Mouse (Mus musculus): ENCODE results near the gene Rdm1. TPM values are rescaled to one million over a fixed set of nuclear protein-coding genes. Genes with fewer than 3 reads are reported as not detected.
"Not testable (repeated sequence)": the region's sequence is repeated elsewhere in the genome, so short reads cannot be mapped to it uniquely, and the experiment has no call there.

The Rdm1 gene
- polyA plus RNA-seq, 1 experiment: 13.7 TPM

- TF ChIP-seq POLR2A (IDR thresholded peaks at IDR 0.05; ENCODE audit: borderline replicate concordance, extremely low read depth, insufficient read depth, insufficient read length, poor library complexity, severe bottlenecking): no peak
- no peak for DNase-seq (ENCODE audit: low read depth)
Observed at GRCm38 (mm10) chr11:101644591-101644990, 17.6 kb downstream of the Rdm1 start.

GRCm38 (mm10) chr11:101645043-101645410 is 18.0 kb downstream of the Rdm1 start:
- not testable (repeated sequence) for DNase-seq (ENCODE audit: low read depth)

- DNase-seq (ENCODE audit: low read depth): peak; percentile 90
- peak; percentile 13; the same call in 1 of the 2 replicates for TF ChIP-seq POLR2A (IDR thresholded peaks at IDR 0.05; ENCODE audit: borderline replicate concordance, extremely low read depth, insufficient read depth, insufficient read length, poor library complexity, severe bottlenecking)
Observed at GRCm38 (mm10) chr11:101645411-101646282, 18.7 kb downstream of the Rdm1 start.

- DNase-seq (ENCODE audit: low read depth): not testable (repeated sequence)
Observed at GRCm38 (mm10) chr11:101646283-101646794, 19.3 kb downstream of the Rdm1 start.

GRCm38 (mm10) chr11:101647093-101647492 is 20.1 kb downstream of the Rdm1 start:
- DNase-seq (ENCODE audit: low read depth): not testable (repeated sequence)

GRCm38 (mm10) chr11:101656356-101656755 is 29.4 kb downstream of the Rdm1 start:
- no peak for TF ChIP-seq POLR2A (IDR thresholded peaks at IDR 0.05; ENCODE audit: borderline replicate concordance, extremely low read depth, insufficient read depth, insufficient read length, poor library complexity, severe bottlenecking)
- no peak for TF ChIP-seq CTCF (IDR thresholded peaks at IDR 0.05; ENCODE audit: borderline replicate concordance, extremely low read depth, insufficient read depth, insufficient read length)
- DNase-seq (ENCODE audit: low read depth): no peak

GRCm38 (mm10) chr11:101657528-101657885 is 30.5 kb downstream of the Rdm1 start:
- DNase-seq (ENCODE audit: low read depth): no peak
- TF ChIP-seq POLR2A (IDR thresholded peaks at IDR 0.05; ENCODE audit: borderline replicate concordance, extremely low read depth, insufficient read depth, insufficient read length, poor library complexity, severe bottlenecking): no peak
- no peak for TF ChIP-seq CTCF (IDR thresholded peaks at IDR 0.05; ENCODE audit: borderline replicate concordance, extremely low read depth, insufficient read depth, insufficient read length)

GRCm38 (mm10) chr11:101657886-101658750 is 31.1 kb downstream of the Rdm1 start:
- peak; percentile 70 for TF ChIP-seq POLR2A (IDR thresholded peaks at IDR 0.05; ENCODE audit: borderline replicate concordance, extremely low read depth, insufficient read depth, insufficient read length, poor library complexity, severe bottlenecking)
- DNase-seq (ENCODE audit: low read depth): peak; percentile 97

GRCm38 (mm10) chr11:101658751-101659558 is 32.0 kb downstream of the Rdm1 start:
- DNase-seq (ENCODE audit: low read depth): peak; percentile 90
- TF ChIP-seq POLR2A (IDR thresholded peaks at IDR 0.05; ENCODE audit: borderline replicate concordance, extremely low read depth, insufficient read depth, insufficient read length, poor library complexity, severe bottlenecking) (no peak), CTCF (IDR thresholded peaks at IDR 0.05; ENCODE audit: borderline replicate concordance, extremely low read depth, insufficient read depth, insufficient read length) (peak; percentile 73; the same call in 1 of the 2 replicates)

GRCm38 (mm10) chr11:101661191-101661590 is 34.2 kb downstream of the Rdm1 start:
- TF ChIP-seq POLR2A (IDR thresholded peaks at IDR 0.05; ENCODE audit: borderline replicate concordance, extremely low read depth, insufficient read depth, insufficient read length, poor library complexity, severe bottlenecking) (no peak), CTCF (IDR thresholded peaks at IDR 0.05; ENCODE audit: borderline replicate concordance, extremely low read depth, insufficient read depth, insufficient read length) (no peak)
- DNase-seq (ENCODE audit: low read depth): no peak

GRCm38 (mm10) chr11:101661786-101662185 is 34.8 kb downstream of the Rdm1 start:
- no peak for DNase-seq (ENCODE audit: low read depth)
- TF ChIP-seq POLR2A (IDR thresholded peaks at IDR 0.05; ENCODE audit: borderline replicate concordance, extremely low read depth, insufficient read depth, insufficient read length, poor library complexity, severe bottlenecking): no peak
- no peak for TF ChIP-seq CTCF (IDR thresholded peaks at IDR 0.05; ENCODE audit: borderline replicate concordance, extremely low read depth, insufficient read depth, insufficient read length)

All from brain, embryonic 14.5 days (tissue).